Mouse (Mus musculus): Measurements from ENCODE around the gene Myh15.

DNA sequence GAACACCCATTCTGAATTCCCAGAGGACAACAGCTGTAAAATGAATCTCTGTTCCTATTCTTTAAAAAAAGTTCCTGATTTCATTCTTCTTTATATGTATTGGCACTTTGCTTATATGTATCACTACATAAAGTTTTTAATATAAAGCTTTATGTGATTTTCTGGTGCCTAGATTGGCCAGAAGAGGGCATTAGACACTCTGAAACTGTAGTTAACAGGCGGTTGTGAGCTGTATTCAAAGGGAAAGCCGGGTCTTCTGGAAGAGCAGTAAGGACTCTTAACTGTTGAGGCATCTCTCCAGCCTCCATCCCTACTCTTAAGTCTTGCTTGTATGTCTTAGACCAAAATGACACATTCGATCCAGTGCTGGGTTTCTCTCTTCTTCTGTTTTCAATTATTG is 139.0 kb downstream of the Myh15 start:
- TF ChIP-seq CTCF (IDR thresholded peaks at IDR 0.05) (no peak), EP300 (IDR thresholded peaks at IDR 0.05) (no peak)
